Mouse (Mus musculus) naive thymus-derived CD4-positive, alpha-beta T cell, adult 2 months (primary cell): Measurements from ENCODE around the gene Cfap45.

Experiments
- DNase-seq: peaks from one replicate; pipeline ENCODE4 v3.0.0-alpha.2; 2011; ENCODE audit warnings: low read depth

Cfap45 gene

DNA sequence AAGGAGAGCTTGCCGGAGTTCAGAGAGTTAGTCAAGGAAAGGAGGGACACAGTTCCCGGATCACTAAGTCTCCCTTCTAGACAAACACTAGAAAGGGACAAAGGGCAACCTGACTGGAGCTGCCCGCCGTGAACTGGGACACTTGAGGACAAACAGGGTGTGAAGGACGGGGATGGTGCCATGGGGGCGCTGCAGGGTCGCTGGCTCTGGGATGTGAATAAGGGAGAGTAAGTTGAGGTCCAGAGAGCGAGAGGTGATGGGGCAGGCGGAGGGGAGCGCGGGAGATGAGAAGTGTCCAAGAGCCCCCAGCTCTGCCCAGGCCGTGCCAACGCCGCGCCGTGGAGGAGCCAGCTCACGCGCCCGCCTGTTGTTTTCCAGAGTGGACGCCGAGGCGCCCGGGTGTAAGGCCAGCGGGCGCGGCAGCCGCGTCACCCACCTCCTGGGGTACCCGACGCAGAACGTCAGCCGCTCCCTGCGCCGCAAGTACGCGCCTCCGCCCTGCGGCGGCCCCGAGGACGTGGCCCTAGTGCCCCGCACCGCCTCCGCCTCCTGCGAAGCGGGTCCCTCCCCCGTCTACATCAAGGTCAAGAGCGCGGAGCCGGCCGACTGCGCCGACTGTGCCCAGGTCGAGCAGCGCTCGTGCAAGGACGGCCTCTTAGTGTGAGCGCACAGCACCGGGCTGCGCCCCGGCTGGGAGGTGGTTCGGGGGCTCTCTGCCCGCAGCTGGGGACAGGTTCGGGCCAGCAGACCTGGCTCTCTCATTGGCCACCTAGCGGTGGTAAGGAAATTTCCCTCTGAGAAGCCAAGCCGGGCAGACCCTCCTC, 42.3 kb downstream of the Cfap45 start:
- DNase-seq, result peak; percentile 78

DNA sequence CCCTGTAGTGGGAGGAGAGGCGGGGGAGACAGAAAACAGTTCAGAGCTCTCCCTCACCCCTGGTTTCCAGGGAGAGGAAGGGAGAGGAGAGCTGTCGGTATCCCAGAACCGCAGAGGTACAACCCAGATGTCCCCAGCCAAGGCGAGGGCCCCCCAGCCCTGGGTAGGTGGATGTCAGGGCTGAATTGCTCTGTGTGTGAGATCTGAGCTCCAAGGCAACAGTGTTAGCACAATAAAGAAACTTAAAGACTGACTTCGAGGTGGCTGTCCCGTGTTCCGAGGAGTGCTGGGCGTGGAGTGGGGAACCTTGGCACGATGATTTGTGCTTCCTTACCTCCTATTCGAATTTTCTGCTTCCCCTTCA, 42.8 kb downstream of the Cfap45 start:
- DNase-seq, result no peak

DNA sequence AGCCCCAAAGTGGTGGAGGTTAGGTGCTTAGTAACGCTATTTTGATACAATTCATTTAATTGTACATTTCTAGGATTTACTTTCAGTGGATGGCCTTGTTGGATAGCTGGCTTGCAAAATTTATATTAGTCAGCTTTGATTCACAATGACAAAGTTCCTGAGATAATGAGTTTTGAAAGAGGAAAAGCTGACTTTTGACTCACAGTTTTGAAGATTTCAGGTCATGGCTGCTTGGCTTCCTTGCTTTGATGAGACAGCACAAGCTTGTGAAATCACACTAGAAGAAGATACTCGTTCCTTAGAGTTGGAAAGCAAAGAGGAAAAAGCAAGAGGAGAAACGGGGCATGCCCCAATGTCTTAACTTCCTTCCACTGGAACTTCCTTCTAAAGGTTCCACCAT, 45.5 kb downstream of the Cfap45 start:
- no peak for DNase-seq

DNA sequence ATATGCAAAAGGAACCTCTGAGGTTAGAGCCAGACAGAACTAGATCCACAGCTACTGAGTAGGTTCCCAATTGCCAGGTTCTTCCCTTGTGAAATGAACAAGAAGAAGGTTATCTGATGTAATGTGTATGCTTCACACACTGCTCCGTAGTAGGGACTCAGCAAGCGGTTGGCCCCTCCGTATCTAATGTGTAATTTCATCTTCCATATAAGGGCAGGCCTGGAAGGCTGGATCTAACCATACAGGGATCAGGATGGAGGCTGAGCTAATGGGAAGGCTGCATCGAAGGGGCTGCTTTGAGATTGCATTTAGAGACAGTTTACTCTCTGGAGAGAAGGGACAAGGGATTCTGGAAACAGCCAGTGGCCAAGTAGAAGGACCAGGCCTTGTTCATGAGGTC, 47.2 kb downstream of the Cfap45 start:
- no peak for DNase-seq

DNA sequence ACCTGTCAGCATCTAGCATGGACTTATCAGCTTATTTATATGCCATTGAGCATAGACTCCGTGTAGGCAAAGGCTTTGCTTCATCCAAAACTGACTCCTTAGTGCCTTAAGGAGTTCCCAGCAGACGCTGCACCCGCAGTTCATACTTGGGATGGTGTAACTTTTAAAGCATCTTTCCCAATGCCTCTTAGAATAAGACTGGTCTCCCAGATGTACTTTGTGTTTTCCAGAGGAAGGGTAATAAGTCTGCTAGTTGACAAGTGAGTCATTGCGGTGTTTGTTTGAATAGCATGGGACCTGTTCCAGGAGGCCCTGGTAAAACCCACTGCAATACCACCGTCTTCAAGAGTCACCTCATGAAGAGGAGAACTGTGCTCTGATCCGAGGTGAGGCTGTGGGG, 59.5 kb downstream of the Cfap45 start:
- DNase-seq, result no peak

DNA sequence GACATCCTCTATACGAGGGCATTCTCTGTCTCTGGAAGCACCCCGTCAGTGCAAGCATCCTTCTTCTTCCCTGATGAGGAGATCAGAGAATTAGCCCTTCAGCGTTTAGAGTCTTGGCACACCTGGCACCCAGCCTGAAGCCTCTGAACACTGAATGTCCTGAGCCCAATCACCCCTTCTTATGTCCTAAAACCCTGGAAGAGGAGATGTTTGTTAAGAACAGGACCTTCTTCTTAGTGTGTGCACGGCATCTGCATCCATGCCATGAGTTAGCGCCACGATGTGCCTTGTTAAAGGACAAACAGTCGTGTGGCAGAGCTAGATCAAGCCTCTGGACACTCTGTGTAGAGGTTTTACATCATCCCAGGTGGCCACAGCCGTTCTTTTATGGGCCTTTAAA, 61.8 kb downstream of the Cfap45 start:
- no peak for DNase-seq

DNA sequence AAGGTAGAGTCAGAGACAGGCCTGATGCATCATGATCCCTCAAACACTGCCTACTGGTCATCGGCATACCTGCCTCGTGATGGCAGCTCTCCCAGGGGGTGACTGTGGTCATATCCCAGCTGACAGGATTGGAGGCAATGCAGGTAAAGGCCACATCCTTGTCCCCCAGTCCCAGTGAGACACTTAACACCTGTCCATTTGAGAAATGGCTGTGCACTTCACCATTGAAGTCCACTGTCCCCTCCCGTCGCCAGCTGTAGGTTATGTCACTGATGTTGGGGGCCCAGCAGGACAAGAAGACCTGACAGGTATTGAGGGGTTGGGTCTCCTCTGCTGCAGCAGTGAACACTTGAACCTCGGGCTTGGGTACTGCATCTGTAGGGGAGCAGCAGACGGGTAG, 63.7 kb downstream of the Cfap45 start:
- DNase-seq, result no peak

DNA sequence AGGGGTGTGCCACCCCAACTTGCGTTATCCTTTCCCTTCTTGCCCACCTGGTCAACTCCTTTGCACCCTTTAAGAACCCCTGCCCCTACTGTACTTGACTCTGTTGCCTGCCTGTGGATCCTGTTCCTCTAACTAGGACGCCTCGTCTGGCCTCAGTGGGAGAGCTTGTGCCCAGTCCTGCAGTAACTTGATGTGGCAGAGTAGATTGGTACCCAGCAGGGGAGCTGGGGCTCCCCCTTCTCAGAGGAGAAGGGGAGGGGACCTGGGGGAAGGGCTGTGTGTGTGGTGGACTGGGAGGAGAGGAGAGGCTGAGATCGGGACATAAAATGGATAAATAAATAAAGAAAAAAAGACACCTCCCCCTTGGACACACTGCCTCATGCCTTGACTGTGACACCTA, 64.4 kb downstream of the Cfap45 start:
- no peak for DNase-seq

DNA sequence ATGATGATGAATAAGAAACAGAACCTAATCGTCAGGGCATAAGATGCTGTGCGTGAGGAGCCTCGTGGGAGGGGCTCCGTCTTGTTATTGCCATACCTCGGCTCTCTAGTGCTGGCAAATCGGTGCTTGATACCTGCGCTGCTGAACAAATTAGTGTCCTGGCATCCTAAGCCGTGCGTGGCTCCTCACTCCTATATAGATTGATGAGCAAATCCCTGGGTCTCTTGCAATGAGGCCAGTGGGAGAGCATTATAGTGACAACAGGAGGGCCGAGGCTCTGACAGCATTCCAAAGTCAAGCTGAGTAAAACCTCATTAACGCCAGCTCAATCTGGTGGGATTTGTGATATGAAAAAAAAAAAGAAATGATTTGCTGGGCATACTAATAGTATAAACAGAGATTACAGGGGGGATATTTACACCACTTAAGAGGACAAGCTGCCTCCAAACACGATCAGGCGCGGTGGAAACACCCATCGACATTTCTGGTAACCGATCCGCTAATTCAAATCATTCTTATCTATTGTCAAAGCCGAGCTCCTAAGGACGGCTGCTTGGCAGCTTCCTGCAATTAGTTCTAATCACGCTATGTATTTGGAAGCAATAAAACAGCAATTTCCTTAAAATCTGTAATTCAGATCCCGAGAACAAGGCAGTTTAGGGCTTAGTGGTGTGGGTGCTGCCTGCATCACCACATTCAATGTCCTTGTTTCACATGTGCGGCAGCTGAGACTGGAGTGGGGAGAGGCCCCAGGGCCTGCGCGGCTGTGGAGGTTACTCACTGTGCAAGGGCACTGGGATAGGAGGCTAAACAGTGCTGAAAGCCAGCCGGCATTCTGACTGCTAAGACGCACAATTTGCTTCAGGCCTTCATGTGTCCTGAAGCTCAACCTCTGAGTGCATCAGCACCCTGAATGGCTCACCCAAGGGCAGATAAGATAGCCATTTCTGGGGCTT, 65.3 kb downstream of the Cfap45 start:
- DNase-seq, result no peak

DNA sequence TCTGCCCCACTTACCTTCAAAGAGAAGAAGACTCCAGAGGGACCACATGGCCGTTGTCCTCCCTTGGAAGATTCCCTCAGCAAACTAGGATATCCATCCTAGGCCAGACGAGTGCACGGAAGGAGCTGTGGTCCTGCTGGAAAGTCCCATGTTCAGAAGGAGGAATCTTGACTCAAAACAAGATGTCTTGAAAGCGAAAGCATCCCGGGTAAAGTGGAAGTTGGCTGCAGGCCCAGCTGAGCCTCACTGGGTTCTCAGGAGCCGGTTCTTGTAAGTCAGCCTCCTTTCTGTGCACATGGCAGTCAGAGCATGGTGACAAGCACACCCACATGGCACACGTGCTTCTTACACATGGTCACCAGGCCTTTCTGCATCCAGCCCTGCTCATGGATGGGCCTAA, 69.8 kb downstream of the Cfap45 start, which contains the start of gene Slamf8:
TSS of gene Slamf8 (minus strand) at position 184 of the 400 bp plus-strand sequence.
- DNase-seq, result peak; percentile 5

DNA sequence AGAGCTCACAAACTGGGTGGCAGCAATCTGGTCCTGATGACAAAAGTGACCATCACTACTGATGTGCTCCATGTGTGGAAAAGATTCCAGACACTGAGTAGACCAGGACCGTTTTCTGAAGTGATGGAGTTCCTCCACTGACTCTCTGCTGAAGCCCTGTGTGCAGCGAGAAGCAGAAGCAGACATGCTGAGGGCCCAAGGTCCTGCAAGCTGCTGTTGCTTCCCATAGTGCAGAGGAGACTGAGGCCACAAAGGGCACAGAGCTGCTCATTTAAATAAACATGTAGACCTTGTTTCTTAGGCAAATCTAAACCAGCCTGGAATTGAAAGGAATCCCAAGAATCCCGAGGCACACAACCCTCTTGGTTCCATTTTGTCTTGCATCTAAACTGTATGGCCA, 72.7 kb downstream of the Cfap45 start:
- no peak for DNase-seq

DNA sequence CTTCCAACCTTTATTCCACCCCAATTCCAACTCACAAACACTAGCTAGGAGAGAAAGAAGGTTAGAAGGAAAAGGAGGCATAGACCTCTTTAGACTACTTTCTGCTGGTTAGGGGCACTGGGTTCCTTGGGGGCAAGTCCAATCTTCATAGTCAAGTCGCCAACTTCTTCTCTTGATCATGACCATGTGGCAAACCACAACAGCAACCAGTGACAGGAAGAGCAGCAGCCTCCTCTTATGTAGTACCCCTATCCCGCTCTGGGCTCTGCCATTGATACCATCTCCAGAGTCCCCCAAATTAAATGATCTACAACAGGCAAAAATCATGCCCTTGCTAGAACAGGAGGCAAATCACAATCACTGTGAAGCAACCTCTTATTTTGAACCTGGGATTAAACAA, 73.4 kb downstream of the Cfap45 start:
- DNase-seq, result no peak

DNA sequence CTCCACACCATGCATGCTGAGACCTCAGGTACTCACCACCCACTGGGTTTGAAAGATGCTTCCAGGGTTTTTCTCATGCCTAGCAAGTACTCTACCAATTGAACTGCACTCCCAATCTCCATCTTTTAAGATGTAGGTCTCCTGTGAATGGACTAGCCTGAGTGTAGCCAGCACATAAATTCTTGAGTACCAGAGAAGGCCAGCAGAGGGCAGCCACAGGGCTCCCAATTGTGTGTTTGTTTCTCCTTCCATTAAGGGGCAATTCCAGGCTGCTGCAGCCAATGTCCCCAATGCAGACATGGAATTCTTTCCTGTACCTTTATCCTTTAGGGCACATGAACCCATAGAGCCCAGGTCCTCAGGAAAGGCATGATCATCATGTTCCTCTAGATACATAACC, 73.9 kb downstream of the Cfap45 start:
- peak; percentile 38 for DNase-seq
